Mouse (Mus musculus): ENCODE data around the gene H2afy. TPM values are rescaled to one million over a fixed set of nuclear protein-coding genes. Genes with fewer than 3 reads are reported as not detected.

H2afy gene
- polyA plus RNA-seq (2015; fragmentation: Nextera tagmentation; extraction: Ambion mirVana) = 109 and 121 TPM in 2 replicates

DNA sequence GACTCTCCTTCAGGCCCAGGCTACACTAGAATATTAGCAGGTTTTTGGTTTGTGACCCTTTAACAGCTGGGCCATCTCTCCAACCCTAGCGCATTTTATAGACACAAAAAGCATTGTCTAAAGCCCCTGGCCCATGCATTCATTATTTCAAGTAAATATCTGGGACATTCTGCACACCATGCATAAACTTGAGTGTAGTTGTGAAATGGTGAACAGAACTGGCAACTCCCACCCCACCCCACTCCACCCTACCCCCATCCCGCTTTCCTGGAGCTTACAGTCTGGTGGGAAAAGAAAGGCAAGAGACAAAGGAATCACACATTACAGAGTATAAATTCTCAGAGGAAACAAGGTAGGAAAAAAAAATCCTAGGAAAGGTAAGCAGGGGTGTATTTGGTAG is at the start of gene H2afy:
H2afy (minus strand) TSS at position 162 of the 400 bp plus-strand sequence.
- WGBS (ENCODE audit: insufficient replicate concordance) = 92% methylated on average over 2 of the region's 2 CpGs
- peak within 1 kb of the TSS; percentile 94 for H3K9ac ChIP-seq
- H3K4me3 ChIP-seq (replicated peaks) = peak within 1 kb of the TSS; percentile 96
- peak within 1 kb of the TSS; percentile 80 for H3K27ac ChIP-seq
- no peak for DNase-seq
- no peaks in the 10 kb centered on the region for H3K27me3 ChIP-seq
- H3K36me3 ChIP-seq = 0 out of 2 replicates have a peak, but pooled peaks cover 6% of the 10 kb centered on the region
- H3K4me2 ChIP-seq = peak within 1 kb of the TSS; percentile 79
- ATAC-seq (ENCODE audit: low read depth) = no peak
- no peaks in the 10 kb centered on the region for H3K9me3 ChIP-seq (replicated peaks)
- peaks cover 35% of the 10 kb centered on the region for H3K4me1 ChIP-seq (replicated peaks)

DNA sequence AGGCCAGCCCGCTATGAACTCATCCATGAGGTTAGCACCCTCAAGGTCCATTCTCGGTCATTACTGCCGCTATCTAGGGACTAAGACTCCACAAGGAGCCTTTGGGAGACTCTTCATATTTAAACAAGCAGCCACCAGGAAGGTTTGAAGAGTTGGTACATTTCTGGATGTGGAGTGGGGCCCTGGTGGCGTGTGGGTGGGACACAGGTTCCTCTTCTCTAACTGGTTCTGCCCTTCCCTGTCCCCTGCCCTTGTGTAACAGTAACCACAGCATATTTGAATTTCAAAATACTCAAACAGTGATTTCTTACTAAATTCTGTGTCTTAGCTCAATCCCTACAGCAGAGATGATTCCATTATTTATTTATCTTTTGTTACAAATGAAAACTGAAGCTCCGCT is 47.5 kb upstream of the H2afy start:
- H3K27ac ChIP-seq = no peak overlapping the region
- WGBS (ENCODE audit: insufficient replicate concordance) = 45% methylated on average over 5 of the region's 5 CpGs

DNA sequence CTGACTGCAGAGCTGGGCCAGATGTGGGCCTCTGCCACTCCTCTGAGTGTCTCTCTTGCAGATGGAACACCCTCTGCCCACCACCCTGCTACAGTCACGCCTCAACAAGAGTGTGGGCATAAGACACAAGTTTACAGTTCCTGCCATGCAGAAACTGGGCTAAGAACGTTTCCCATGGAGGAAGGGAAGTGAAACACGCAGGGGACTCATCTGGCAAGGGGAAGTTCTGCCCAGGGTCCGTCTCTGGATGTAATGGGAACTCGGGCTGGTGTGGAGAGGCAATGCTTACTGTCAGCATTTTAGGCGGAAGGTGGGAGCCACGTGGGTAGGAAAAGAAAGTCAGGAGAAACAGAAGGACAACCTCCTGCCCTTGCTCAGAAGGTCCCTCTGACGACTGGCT is 45.3 kb upstream of the H2afy start:
- ATAC-seq (ENCODE audit: low read depth) = no peak

More for the DNA sequence above, 47.5 kb upstream of the H2afy start:
- Histone ChIP-seq H3K4me1 (replicated peaks) (no peaks in the 10 kb centered on the region), H3K4me3 (replicated peaks) (no peak overlapping the region), H3K9ac (no peak overlapping the region), H3K4me2 (no peak overlapping the region), H3K36me3 (no peaks in the 10 kb centered on the region), H3K9me3 (replicated peaks) (no peaks in the 10 kb centered on the region), H3K27me3 (no peaks in the 10 kb centered on the region)
- ATAC-seq (ENCODE audit: low read depth) (no peak), DNase-seq (no peak)

DNA sequence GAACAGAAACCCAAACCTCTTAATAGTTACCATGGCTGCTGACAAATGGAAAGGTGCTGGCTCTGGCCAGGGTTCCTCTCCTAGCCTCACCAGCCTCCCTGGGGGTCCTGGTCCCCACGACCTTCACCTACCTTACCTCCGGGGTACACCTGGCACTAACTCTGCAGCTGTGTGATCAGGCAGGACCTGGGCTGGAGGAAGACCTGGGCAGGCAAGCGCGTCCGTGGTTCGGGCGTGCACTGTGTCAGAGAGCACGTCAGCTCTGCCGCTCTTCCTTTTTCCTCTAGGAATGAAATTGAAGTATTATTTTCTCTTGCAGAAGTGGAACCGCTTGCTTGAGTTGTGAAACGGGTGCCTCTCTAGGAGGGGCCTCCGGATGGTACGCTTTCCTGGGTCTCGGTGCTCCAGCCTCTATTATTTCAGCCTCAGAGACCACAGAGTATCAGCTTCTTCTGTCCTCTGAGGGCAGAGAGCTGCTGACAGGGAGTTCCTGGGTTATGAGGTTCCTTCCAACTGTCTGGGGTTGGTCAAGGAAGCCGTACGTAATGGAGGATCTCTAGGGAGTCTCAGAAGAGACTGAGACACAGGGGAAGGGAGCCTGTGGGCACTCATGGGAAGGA is 42.4 kb upstream of the H2afy start, which contains the start of gene Tifab:
Tifab (minus strand) TSS at position 470 of the 620 bp plus-strand sequence.
- ATAC-seq (ENCODE audit: low read depth) (peak; percentile 10; the same call in 1 of the 2 replicates), DNase-seq (no peak)
- H3K27me3 ChIP-seq = no peaks in the 10 kb centered on the region
- peak within 1 kb of the TSS; percentile 35 for H3K4me3 ChIP-seq (replicated peaks)
- WGBS (ENCODE audit: insufficient replicate concordance) = 65% methylated on average over 16 of the region's 16 CpGs
- H3K9ac ChIP-seq = no peak within 1 kb of the TSS
- H3K36me3 ChIP-seq = no peaks in the 10 kb centered on the region
- peak within 1 kb of the TSS; percentile 43; the same call in 1 of the 2 replicates for H3K27ac ChIP-seq
- no peaks in the 10 kb centered on the region for H3K9me3 ChIP-seq (replicated peaks)
- H3K4me1 ChIP-seq (replicated peaks) = no peaks in the 10 kb centered on the region
- no peak within 1 kb of the TSS for H3K4me2 ChIP-seq

More for the DNA sequence above, 45.3 kb upstream of the H2afy start:
- Histone ChIP-seq H3K9me3 (replicated peaks) (no peaks in the 10 kb centered on the region), H3K4me1 (replicated peaks) (no peaks in the 10 kb centered on the region), H3K27ac (no peak overlapping the region), H3K4me2 (no peak overlapping the region), H3K4me3 (replicated peaks) (no peak overlapping the region), H3K27me3 (no peaks in the 10 kb centered on the region), H3K9ac (no peak overlapping the region), H3K36me3 (no peaks in the 10 kb centered on the region)
- DNase-seq = no peak
- WGBS (ENCODE audit: insufficient replicate concordance) = 29% methylated on average over 8 of the region's 8 CpGs

DNA sequence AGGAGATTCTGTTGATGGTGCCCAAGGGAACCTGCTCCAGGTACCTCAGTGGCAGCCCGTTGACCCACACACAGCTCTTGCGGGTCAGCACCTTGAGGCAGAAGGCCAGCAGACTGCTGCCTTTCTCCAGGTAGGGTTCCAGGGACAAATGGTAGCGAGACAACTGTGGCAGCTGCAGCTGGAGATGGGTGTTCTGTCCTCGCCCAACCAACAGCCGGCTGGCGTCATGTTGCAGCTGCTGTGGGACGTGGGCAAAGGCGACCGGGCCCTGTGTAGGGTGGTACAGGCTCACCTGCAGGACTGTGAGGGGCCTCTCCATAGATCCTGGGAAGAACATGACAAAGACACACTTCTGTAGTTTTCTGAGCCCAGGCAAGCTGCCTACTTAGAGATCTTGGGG is 40.1 kb upstream of the H2afy start:
- peak overlapping the region; percentile 24 for H3K4me2 ChIP-seq
- no peak overlapping the region for H3K4me3 ChIP-seq (replicated peaks)
- H3K27me3 ChIP-seq = no peaks in the 10 kb centered on the region
- H3K9ac ChIP-seq = peak overlapping the region; percentile 15; the same call in 1 of the 2 replicates
- H3K36me3 ChIP-seq = no peaks in the 10 kb centered on the region
- no peak overlapping the region for H3K27ac ChIP-seq
- no peak for ATAC-seq (ENCODE audit: low read depth)
- 75% methylated on average over 9 of the region's 9 CpGs for WGBS (ENCODE audit: insufficient replicate concordance)
- no peaks in the 10 kb centered on the region for H3K9me3 ChIP-seq (replicated peaks)
- H3K4me1 ChIP-seq (replicated peaks) = peaks cover 5% of the 10 kb centered on the region; the same call in 1 of the 2 replicates
- DNase-seq = no peak

DNA sequence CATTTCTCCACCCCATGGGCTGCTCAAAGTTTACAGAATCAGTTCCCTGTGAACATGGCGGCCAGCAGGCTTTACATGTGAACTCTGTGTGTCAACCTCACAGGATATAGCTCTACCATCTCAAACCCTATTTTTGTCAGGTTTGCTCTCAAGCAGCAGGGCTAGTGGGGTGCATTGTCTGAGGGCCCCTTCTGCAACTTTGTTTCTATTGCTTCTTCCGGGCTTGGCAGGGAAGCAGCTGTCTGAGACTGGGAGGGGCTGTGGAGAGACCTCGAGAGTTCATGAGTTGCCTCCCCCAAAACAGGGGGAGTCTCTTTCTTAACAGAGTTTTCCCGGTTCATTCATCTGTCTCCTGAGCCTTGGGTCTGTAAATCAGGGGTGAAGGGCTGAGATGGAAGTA is 39.7 kb upstream of the H2afy start:
- Histone ChIP-seq H3K36me3 (no peaks in the 10 kb centered on the region), H3K9ac (no peak overlapping the region), H3K27me3 (no peaks in the 10 kb centered on the region), H3K4me2 (peak overlapping the region; percentile 24; the same call in 1 of the 2 replicates), H3K4me3 (replicated peaks) (no peak overlapping the region), H3K4me1 (replicated peaks) (peaks cover 5% of the 10 kb centered on the region; the same call in 1 of the 2 replicates), H3K9me3 (replicated peaks) (no peaks in the 10 kb centered on the region), H3K27ac (no peak overlapping the region)
- ATAC-seq (ENCODE audit: low read depth) (no peak), DNase-seq (no peak)
- 46% methylated on average over 4 of the region's 4 CpGs for WGBS (ENCODE audit: insufficient replicate concordance)

DNA sequence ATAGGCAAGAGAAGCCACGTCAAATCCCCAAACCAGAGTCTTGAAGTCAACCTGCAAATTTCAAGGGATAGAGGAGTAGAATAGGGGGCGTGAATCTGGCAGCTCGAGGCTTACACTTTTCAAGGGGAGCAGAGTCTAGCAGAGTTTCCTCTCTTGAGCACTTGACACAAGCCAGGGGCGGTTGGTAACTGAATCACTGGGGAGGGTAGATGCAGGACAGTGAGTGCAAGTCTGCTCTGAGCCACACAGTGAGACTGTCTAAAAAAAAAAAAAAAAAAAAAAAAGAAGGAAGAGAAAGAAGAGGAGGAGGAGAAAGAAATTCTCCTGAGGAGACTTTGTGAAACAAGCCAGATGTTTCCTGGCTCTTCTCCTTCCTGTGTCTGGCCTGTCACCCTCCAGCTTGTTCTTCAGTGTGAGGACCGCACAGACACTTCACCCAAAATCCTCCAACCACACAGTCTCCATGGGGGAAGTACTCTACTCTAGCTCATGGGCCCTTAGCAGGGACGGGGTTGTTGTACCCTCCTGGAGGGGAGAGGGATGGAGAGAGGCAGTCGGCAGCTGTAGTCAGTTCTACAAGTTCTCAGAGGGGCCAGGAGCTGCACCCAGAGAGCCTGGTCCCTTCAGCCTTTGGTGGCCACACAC is 36.9 kb upstream of the H2afy start:
- Histone ChIP-seq H3K4me2 (no peak overlapping the region), H3K9ac (no peak overlapping the region), H3K4me1 (replicated peaks) (peaks cover 5% of the 10 kb centered on the region; the same call in 1 of the 2 replicates), H3K36me3 (no peaks in the 10 kb centered on the region), H3K27ac (peak overlapping the region; percentile 50), H3K9me3 (replicated peaks) (no peaks in the 10 kb centered on the region), H3K27me3 (no peaks in the 10 kb centered on the region), H3K4me3 (replicated peaks) (no peak overlapping the region)
- no peak for ATAC-seq (ENCODE audit: low read depth)
- WGBS (ENCODE audit: insufficient replicate concordance) = 21% methylated on average over 7 of the region's 7 CpGs
- DNase-seq = no peak

DNA sequence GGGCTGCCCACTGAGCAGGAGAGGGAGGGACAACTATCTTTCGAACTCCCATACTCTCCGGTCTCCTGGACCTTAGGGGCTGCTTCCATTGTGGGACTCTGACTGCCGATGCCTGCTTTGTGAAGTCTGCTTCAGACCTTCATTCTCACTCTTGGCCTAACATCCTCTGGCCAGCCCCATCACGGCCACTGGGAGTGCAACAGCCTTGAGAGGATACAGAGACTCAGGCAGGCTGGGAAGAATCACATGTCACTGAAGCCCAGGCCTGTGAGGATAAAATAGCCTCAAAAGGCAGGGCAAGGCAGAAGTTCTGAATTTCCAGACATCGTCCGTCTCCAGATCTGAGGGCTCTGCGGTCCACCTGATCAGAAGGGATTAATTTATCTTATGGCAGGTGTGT is 35.9 kb upstream of the H2afy start:
- no peak for DNase-seq
- H3K27ac ChIP-seq = peak overlapping the region; percentile 50; the same call in 1 of the 2 replicates
- WGBS (ENCODE audit: insufficient replicate concordance) = 71% methylated on average over 7 of the region's 7 CpGs
- H3K4me1 ChIP-seq (replicated peaks) = peaks cover 5% of the 10 kb centered on the region; the same call in 1 of the 2 replicates
- no peaks in the 10 kb centered on the region for H3K9me3 ChIP-seq (replicated peaks)
- H3K9ac ChIP-seq = no peak overlapping the region
- H3K4me2 ChIP-seq = no peak overlapping the region
- no peak for ATAC-seq (ENCODE audit: low read depth)
- H3K4me3 ChIP-seq (replicated peaks) = no peak overlapping the region
- H3K36me3 ChIP-seq = no peaks in the 10 kb centered on the region
- no peaks in the 10 kb centered on the region for H3K27me3 ChIP-seq

DNA sequence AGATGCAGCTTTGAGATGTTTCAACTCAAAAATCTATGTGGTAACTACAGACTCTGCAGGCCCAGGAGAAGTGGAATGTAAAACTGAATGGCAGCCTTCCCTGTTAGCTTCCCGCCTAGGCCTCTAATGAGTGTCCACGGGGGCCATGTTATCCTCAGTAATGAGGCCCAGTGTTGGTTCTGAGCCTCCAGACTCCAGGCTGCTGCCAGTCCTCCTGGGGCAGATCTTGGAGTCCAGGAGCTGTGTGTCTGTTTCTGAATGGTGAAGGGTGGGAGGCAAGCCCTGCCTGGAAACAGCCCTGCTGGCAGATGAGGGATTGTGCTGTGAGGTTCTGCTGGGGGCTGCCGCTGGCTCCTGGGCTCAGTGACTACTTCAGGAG is 32.2 kb upstream of the H2afy start:
- H3K9ac ChIP-seq = no peak overlapping the region
- no peak for ATAC-seq (ENCODE audit: low read depth)
- no peak overlapping the region for H3K4me2 ChIP-seq
- 74% methylated on average over 3 of the region's 3 CpGs for WGBS (ENCODE audit: insufficient replicate concordance)
- H3K36me3 ChIP-seq = no peaks in the 10 kb centered on the region
- H3K4me1 ChIP-seq (replicated peaks) = peaks cover 5% of the 10 kb centered on the region; the same call in 1 of the 2 replicates
- DNase-seq = no peak
- no peaks in the 10 kb centered on the region for H3K9me3 ChIP-seq (replicated peaks)
- no peaks in the 10 kb centered on the region for H3K27me3 ChIP-seq
- H3K4me3 ChIP-seq (replicated peaks) = no peak overlapping the region
- H3K27ac ChIP-seq = no peak overlapping the region

DNA sequence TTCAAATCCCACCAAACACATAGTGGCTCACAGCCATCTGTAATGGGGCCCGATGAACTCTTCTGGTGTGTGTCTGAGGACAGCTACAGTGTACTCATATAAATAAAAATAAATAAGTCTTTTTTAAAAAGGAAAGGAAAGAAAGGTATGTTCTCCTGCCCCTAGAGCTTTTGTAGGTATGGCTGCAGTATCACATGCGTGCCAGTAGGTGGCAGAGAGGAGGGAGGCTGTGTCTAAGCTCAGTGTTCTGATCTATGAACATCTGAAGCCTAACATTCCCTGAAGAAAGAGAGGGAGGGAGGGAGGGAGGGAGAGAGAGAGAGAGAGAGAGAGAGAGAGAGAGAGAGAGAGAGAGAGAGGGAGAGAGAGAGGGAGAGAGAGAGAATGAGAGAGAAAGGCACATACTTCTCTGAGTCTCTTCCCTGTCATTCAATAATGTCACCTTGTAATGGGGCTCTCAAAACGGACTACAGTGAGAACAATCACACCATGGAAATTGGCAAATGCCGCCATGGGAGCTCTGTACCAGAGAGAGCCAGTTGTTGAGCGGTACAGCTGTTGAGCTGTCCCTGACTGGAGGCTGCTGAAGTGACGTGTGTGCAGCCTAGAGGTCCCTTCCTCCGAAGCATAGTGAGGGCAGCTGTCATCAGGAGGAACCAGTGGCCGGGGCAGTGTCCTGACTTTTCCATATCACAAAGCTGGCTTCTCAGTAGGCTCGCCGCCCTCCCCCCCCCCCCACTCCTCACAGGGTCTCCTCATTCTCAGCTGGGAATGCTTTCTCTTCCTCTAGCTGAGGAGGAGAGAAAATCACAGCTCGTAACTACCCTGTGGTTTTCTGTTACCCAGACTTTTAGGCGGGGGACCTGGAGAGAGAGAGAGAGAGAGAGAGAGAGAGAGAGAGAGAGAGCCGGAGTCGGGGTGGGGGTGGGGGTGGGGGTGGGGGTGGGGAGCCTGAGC is 31.6 kb upstream of the H2afy start:
- no peak for ATAC-seq (ENCODE audit: low read depth)

DNA sequence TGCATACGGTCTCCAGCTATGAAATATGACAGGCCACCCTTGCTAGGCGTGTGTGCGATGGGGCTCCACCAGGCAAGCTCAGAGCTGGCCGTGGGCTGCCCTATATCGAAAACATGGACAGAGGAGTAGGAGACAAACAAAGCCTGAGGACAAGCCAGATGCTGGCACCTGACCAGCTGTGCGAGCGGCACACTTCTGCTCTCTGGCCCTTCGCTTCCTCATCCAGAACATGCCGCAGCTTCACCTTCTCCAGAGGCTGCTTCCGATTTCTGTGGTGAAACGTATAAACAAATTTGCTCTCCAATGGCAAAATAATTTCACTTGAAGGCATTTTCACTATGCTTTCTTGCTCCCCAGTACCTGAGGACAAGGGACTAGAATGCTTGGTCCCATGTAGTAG is 29.4 kb upstream of the H2afy start:
- ATAC-seq (ENCODE audit: low read depth) = no peak
- Histone ChIP-seq H3K9ac (no peak overlapping the region), H3K36me3 (no peaks in the 10 kb centered on the region), H3K4me2 (no peak overlapping the region), H3K4me3 (replicated peaks) (no peak overlapping the region), H3K4me1 (replicated peaks) (no peaks in the 10 kb centered on the region), H3K27me3 (no peaks in the 10 kb centered on the region), H3K27ac (no peak overlapping the region), H3K9me3 (replicated peaks) (no peaks in the 10 kb centered on the region)
- 75% methylated on average over 11 of the region's 11 CpGs for WGBS (ENCODE audit: insufficient replicate concordance)
- DNase-seq = no peak

More for the DNA sequence above, 31.6 kb upstream of the H2afy start:
- Histone ChIP-seq H3K4me2 (no peak overlapping the region), H3K9ac (no peak overlapping the region), H3K9me3 (replicated peaks) (no peaks in the 10 kb centered on the region), H3K4me3 (replicated peaks) (no peak overlapping the region), H3K27me3 (no peaks in the 10 kb centered on the region), H3K27ac (no peak overlapping the region), H3K4me1 (replicated peaks) (peaks cover 4% of the 10 kb centered on the region; the same call in 1 of the 2 replicates), H3K36me3 (no peaks in the 10 kb centered on the region)
- WGBS (ENCODE audit: insufficient replicate concordance) = 30% methylated on average over 14 of the region's 14 CpGs
- no peak for DNase-seq
